Mouse (Mus musculus) cerebellum, adult 2 months (tissue): ENCODE data around the gene Ccne1. TPM values are rescaled to one million over a fixed set of nuclear protein-coding genes. Genes with fewer than 3 reads are reported as not detected.
"Not testable (repeated sequence)": the region's sequence is repeated elsewhere in the genome, so short reads cannot be mapped to it uniquely, and the experiment has no call there.

Source experiments
- DNase-seq, 2 experiments: peaks; one replicate each; pipeline ENCODE4 v3.0.0; 2021
- H3K27ac ChIP-seq: fragments of 200-500 bp; 2 replicates; pipeline ENCODE4 v1.5.1; 2012; ENCODE audit warnings: low read length, control low read depth, inconsistent platforms; ENCODE audit not compliant: insufficient read depth
- H3K27me3 ChIP-seq: fragments of 200-500 bp; 2 replicates; pipeline ENCODE4 v1.6.1; 2012; ENCODE audit warnings: inconsistent platforms, mild to moderate bottlenecking, low read length, moderate library complexity; ENCODE audit not compliant: control insufficient read depth, insufficient read depth
- H3K4me1 ChIP-seq: fragments of 200-500 bp; 2 replicates; pipeline ENCODE4 v1.6.1; 2011; ENCODE audit warnings: low read length; ENCODE audit not compliant: control insufficient read depth, insufficient read depth
- H3K4me3 ChIP-seq: fragments of 200-500 bp; replicated peaks from 2 replicates; pipeline ENCODE3; 2011; ENCODE audit warnings: mild to moderate bottlenecking, low read depth, low read length, control low read depth; ENCODE audit not compliant: insufficient read depth
- CTCF ChIP-seq: fragments of 200-500 bp; IDR thresholded peaks from 2 replicates; pipeline ENCODE4 v1.5.1; 2011; ENCODE audit warnings: low read depth, mild to moderate bottlenecking, control low read depth, low read length, moderate library complexity, borderline replicate concordance; ENCODE audit not compliant: insufficient read depth
- POLR2A ChIP-seq: fragments of 200-500 bp; IDR thresholded peaks from 2 replicates; pipeline ENCODE4 v1.6.1; 2011; ENCODE audit warnings: low read length, control low read depth, borderline replicate concordance; ENCODE audit not compliant: insufficient read depth
- WGBS: fragments of 180-500 bp; shearing (Covaris S2); methylation state at CpG from one replicate; pipeline ENCODE4 v1.1.7; 2018; 5-methylcytosine and 5-hydroxymethylcytosine counted together
- polyA plus RNA-seq: library from polyadenylated mRNA; depleted of rRNA; stranded (reverse); fragments of >200 nt; gene quantifications from 2 replicates; pipeline ENCODE4 v1.2.3, GENCODE M21; 2012

Ccne1 gene
- polyA plus RNA-seq, 1 experiment = 20.3 TPM

- Histone ChIP-seq H3K27ac (no peak overlapping the region), H3K4me3 (no peak overlapping the region), H3K4me1 (no peaks in the 10 kb centered on the region), H3K27me3 (no peaks in the 10 kb centered on the region)
- peak in 1 of 2 experiments; percentile 21 for DNase-seq
- TF ChIP-seq CTCF = peak; percentile 58
- TF ChIP-seq POLR2A = no peak
- WGBS = 23% methylated on average over 5 of the region's 5 CpGs
Measured at GRCm38 (mm10) chr7:38131186-38131585, 23.9 kb upstream of the Ccne1 start.

GRCm38 (mm10) chr7:38129986-38130729 lies 22.8 kb upstream of the Ccne1 start:
- Histone ChIP-seq H3K27ac (no peak overlapping the region), H3K4me3 (no peak overlapping the region), H3K27me3 (no peaks in the 10 kb centered on the region), H3K4me1 (peaks cover 6% of the 10 kb centered on the region)
- TF ChIP-seq CTCF = no peak
- WGBS = 70% methylated on average over 26 of the region's 26 CpGs
- no peak for DNase-seq

- DNase-seq = no peak
- peaks cover 7% of the 10 kb centered on the region for H3K4me1 ChIP-seq
- no peaks in the 10 kb centered on the region for H3K27me3 ChIP-seq
- H3K27ac ChIP-seq = no peak overlapping the region
- no peak overlapping the region for H3K4me3 ChIP-seq
- WGBS = 60% methylated on average over 6 of the region's 6 CpGs
- TF ChIP-seq CTCF (no peak), POLR2A (no peak)
Measured at GRCm38 (mm10) chr7:38129491-38129890, 22.2 kb upstream of the Ccne1 start.

GRCm38 (mm10) chr7:38128256-38128655 lies 20.9 kb upstream of the Ccne1 start:
- not testable (repeated sequence) for H3K27ac ChIP-seq, H3K27me3 ChIP-seq, H3K4me3 ChIP-seq, H3K4me1 ChIP-seq, DNase-seq
- 84% methylated on average over 5 of the region's 5 CpGs for WGBS

- peak; percentile 64 to 67 for DNase-seq
- Histone ChIP-seq H3K27ac (no peak overlapping the region), H3K4me3 (no peak overlapping the region), H3K27me3 (no peaks in the 10 kb centered on the region), H3K4me1 (peaks cover 7% of the 10 kb centered on the region)
- TF ChIP-seq CTCF = no peak
- no peak for TF ChIP-seq POLR2A
- WGBS = 10% methylated on average over 12 of the region's 12 CpGs
Measured at GRCm38 (mm10) chr7:38125565-38126159, 18.3 kb upstream of the Ccne1 start.

GRCm38 (mm10) chr7:38124164-38124563 lies 16.8 kb upstream of the Ccne1 start:
- H3K4me1 ChIP-seq, H3K4me3 ChIP-seq, H3K27ac ChIP-seq, H3K27me3 ChIP-seq, DNase-seq: not testable (repeated sequence)
- 90% methylated on average over 2 of the region's 2 CpGs for WGBS

GRCm38 (mm10) chr7:38118594-38118993 lies 11.3 kb upstream of the Ccne1 start:
- 4% methylated on average over 1 of the region's 1 CpGs for WGBS
- no peak for TF ChIP-seq CTCF
- TF ChIP-seq POLR2A = no peak

GRCm38 (mm10) chr7:38112451-38112850 lies 5.1 kb upstream of the Ccne1 start:
- no peak for DNase-seq
- WGBS = 53% methylated on average over 9 of the region's 9 CpGs
- Histone ChIP-seq H3K4me1 (peaks cover 3% of the 10 kb centered on the region; the same call in 1 of the 2 replicates), H3K27ac (no peak overlapping the region), H3K4me3 (no peak overlapping the region), H3K27me3 (no peaks in the 10 kb centered on the region)
- no peak for TF ChIP-seq POLR2A

More at GRCm38 (mm10) chr7:38118594-38118993, 11.3 kb upstream of the Ccne1 start:
- Histone ChIP-seq H3K27me3 (no peaks in the 10 kb centered on the region), H3K27ac (no peak overlapping the region), H3K4me1 (no peaks in the 10 kb centered on the region), H3K4me3 (no peak overlapping the region)
- no peak for DNase-seq

- TF ChIP-seq POLR2A (no peak), CTCF (no peak)
- 39% methylated on average over 3 of the region's 3 CpGs for WGBS
- Histone ChIP-seq H3K4me1 (peaks cover 3% of the 10 kb centered on the region; the same call in 1 of the 2 replicates), H3K27ac (no peak overlapping the region), H3K27me3 (no peaks in the 10 kb centered on the region), H3K4me3 (no peak overlapping the region)
- DNase-seq = peak; percentile 27 to 67
Measured at GRCm38 (mm10) chr7:38111996-38112395, 4.7 kb upstream of the Ccne1 start.
